Mouse (Mus musculus): ENCODE data around the gene Stard3nl. TPM values are rescaled to one million over a fixed set of nuclear protein-coding genes. Genes with fewer than 3 reads are reported as not detected.
"Not testable (repeated sequence)": the region's sequence is repeated elsewhere in the genome, so short reads cannot be mapped to it uniquely, and the experiment has no call there.

The Stard3nl gene
- polyA plus RNA-seq, 1 experiment from 2014 or later: 177 TPM

GRCm38 (mm10) chr13:19372133-19372729, 23.4 kb downstream of the Stard3nl start:
- 11% methylated on average over 8 of the region's 8 CpGs for WGBS
- H3K36me3 ChIP-seq: peaks cover 64% of the 10 kb centered on the region
- ATAC-seq: 0 out of 2 replicates have a peak, but pooled peaks have one; percentile 50

GRCm38 (mm10) chr13:19368817-19369216, 26.8 kb downstream of the Stard3nl start:
- 90% methylated on average over 6 of the region's 6 CpGs for WGBS
- Histone ChIP-seq H3K4me3 (replicated peaks) (no peak overlapping the region), H3K27ac (no peak overlapping the region), H3K36me3 (peaks cover 66% of the 10 kb centered on the region), H3K4me2 (replicated peaks) (no peak overlapping the region), H3K27me3 (no peaks in the 10 kb centered on the region), H3K4me1 (replicated peaks) (no peaks in the 10 kb centered on the region), H3K9me3 (no peaks in the 10 kb centered on the region), H3K9ac (replicated peaks) (no peak overlapping the region)
- no peak for ATAC-seq

More at GRCm38 (mm10) chr13:19372133-19372729, 23.4 kb downstream of the Stard3nl start:
- H3K4me1 ChIP-seq (replicated peaks): no peaks in the 10 kb centered on the region
- no peak overlapping the region for H3K27ac ChIP-seq
- no peak overlapping the region for H3K4me2 ChIP-seq (replicated peaks)
- no peak overlapping the region for H3K9ac ChIP-seq (replicated peaks)
- no peaks in the 10 kb centered on the region for H3K27me3 ChIP-seq
- no peak overlapping the region for H3K4me3 ChIP-seq (replicated peaks)
- H3K9me3 ChIP-seq: no peaks in the 10 kb centered on the region

- no peak overlapping the region for H3K9ac ChIP-seq (replicated peaks)
- H3K4me3 ChIP-seq (replicated peaks): no peak overlapping the region
- WGBS: 80% methylated on average over 7 of the region's 7 CpGs
- H3K4me1 ChIP-seq (replicated peaks): no peaks in the 10 kb centered on the region
- H3K27me3 ChIP-seq: no peaks in the 10 kb centered on the region
- H3K4me2 ChIP-seq (replicated peaks): no peak overlapping the region
- ATAC-seq: no peak
- H3K36me3 ChIP-seq: peaks cover 69% of the 10 kb centered on the region
- no peaks in the 10 kb centered on the region for H3K9me3 ChIP-seq
- no peak overlapping the region for H3K27ac ChIP-seq
These were observed 28.1 kb downstream of the Stard3nl start for GRCm38 (mm10) chr13:19367536-19367935.

- Histone ChIP-seq H3K36me3 (peaks cover 62% of the 10 kb centered on the region), H3K4me1 (replicated peaks) (no peaks in the 10 kb centered on the region), H3K27ac (no peak overlapping the region), H3K4me2 (replicated peaks) (no peak overlapping the region), H3K9ac (replicated peaks) (no peak overlapping the region), H3K9me3 (no peaks in the 10 kb centered on the region), H3K4me3 (replicated peaks) (no peak overlapping the region), H3K27me3 (no peaks in the 10 kb centered on the region)
- no peak for ATAC-seq
- 79% methylated on average over 2 of the region's 2 CpGs for WGBS
These were observed 28.7 kb downstream of the Stard3nl start for GRCm38 (mm10) chr13:19366866-19367265.

- no peak overlapping the region for H3K4me3 ChIP-seq (replicated peaks)
- H3K4me1 ChIP-seq (replicated peaks): no peaks in the 10 kb centered on the region
- no peak overlapping the region for H3K27ac ChIP-seq
- no peak overlapping the region for H3K4me2 ChIP-seq (replicated peaks)
- no peaks in the 10 kb centered on the region for H3K27me3 ChIP-seq
- no peak overlapping the region for H3K9ac ChIP-seq (replicated peaks)
- no peaks in the 10 kb centered on the region for H3K9me3 ChIP-seq
- peak; percentile 66 for ATAC-seq
- peaks cover 54% of the 10 kb centered on the region for H3K36me3 ChIP-seq
- 38% methylated on average over 4 of the region's 4 CpGs for WGBS
These were observed 30.0 kb downstream of the Stard3nl start for GRCm38 (mm10) chr13:19365596-19365995.

- H3K4me2 ChIP-seq (replicated peaks): no peak overlapping the region
- H3K27me3 ChIP-seq: no peaks in the 10 kb centered on the region
- ATAC-seq: peak; percentile 63; the same call in 1 of the 2 replicates
- H3K9me3 ChIP-seq: no peaks in the 10 kb centered on the region
- no peak overlapping the region for H3K4me3 ChIP-seq (replicated peaks)
- no peaks in the 10 kb centered on the region for H3K4me1 ChIP-seq (replicated peaks)
- H3K9ac ChIP-seq (replicated peaks): no peak overlapping the region
- H3K36me3 ChIP-seq: peaks cover 48% of the 10 kb centered on the region
- no peak overlapping the region for H3K27ac ChIP-seq
- WGBS: 89% methylated on average over 11 of the region's 11 CpGs
These were observed 31.3 kb downstream of the Stard3nl start for GRCm38 (mm10) chr13:19364245-19364772.

- no peaks in the 10 kb centered on the region for H3K27me3 ChIP-seq
- H3K9me3 ChIP-seq: no peaks in the 10 kb centered on the region
- no peak for ATAC-seq
- no peak overlapping the region for H3K9ac ChIP-seq (replicated peaks)
- no peak overlapping the region for H3K27ac ChIP-seq
- H3K36me3 ChIP-seq: peaks cover 52% of the 10 kb centered on the region
- no peaks in the 10 kb centered on the region for H3K4me1 ChIP-seq (replicated peaks)
- 70% methylated on average over 6 of the region's 6 CpGs for WGBS
- H3K4me2 ChIP-seq (replicated peaks): no peak overlapping the region
- H3K4me3 ChIP-seq (replicated peaks): no peak overlapping the region
These were observed 33.2 kb downstream of the Stard3nl start for GRCm38 (mm10) chr13:19362358-19362757.

- Histone ChIP-seq H3K27ac (no peak overlapping the region), H3K27me3 (no peaks in the 10 kb centered on the region), H3K4me2 (replicated peaks) (no peak overlapping the region), H3K36me3 (peaks cover 44% of the 10 kb centered on the region), H3K4me3 (replicated peaks) (no peak overlapping the region), H3K9me3 (no peaks in the 10 kb centered on the region), H3K9ac (replicated peaks) (no peak overlapping the region), H3K4me1 (replicated peaks) (peaks cover 2% of the 10 kb centered on the region)
- WGBS: 79% methylated on average over 5 of the region's 5 CpGs
- ATAC-seq: peak; percentile 13; the same call in 1 of the 2 replicates
These were observed 37.6 kb downstream of the Stard3nl start for GRCm38 (mm10) chr13:19358027-19358426.

GRCm38 (mm10) chr13:19357301-19357700, 38.3 kb downstream of the Stard3nl start:
- no peak overlapping the region for H3K27ac ChIP-seq
- no peak overlapping the region for H3K4me3 ChIP-seq (replicated peaks)
- H3K27me3 ChIP-seq: no peaks in the 10 kb centered on the region
- H3K4me1 ChIP-seq (replicated peaks): peaks cover 5% of the 10 kb centered on the region
- H3K36me3 ChIP-seq: peaks cover 44% of the 10 kb centered on the region
- WGBS: 90% methylated on average over 7 of the region's 7 CpGs
- no peaks in the 10 kb centered on the region for H3K9me3 ChIP-seq
- no peak overlapping the region for H3K4me2 ChIP-seq (replicated peaks)
- H3K9ac ChIP-seq (replicated peaks): no peak overlapping the region
- no peak for ATAC-seq

GRCm38 (mm10) chr13:19356720-19357119, 38.9 kb downstream of the Stard3nl start:
- Histone ChIP-seq H3K4me3 (replicated peaks) (no peak overlapping the region), H3K36me3 (peaks cover 44% of the 10 kb centered on the region), H3K4me2 (replicated peaks) (no peak overlapping the region), H3K4me1 (replicated peaks) (peaks cover 5% of the 10 kb centered on the region), H3K27me3 (no peaks in the 10 kb centered on the region), H3K9me3 (no peaks in the 10 kb centered on the region), H3K9ac (replicated peaks) (no peak overlapping the region), H3K27ac (no peak overlapping the region)
- ATAC-seq: no peak; the same call in 1 of the 2 replicates
- WGBS: 80% methylated on average over 5 of the region's 5 CpGs

GRCm38 (mm10) chr13:19356120-19356519, 39.5 kb downstream of the Stard3nl start:
- peaks cover 44% of the 10 kb centered on the region for H3K36me3 ChIP-seq
- ATAC-seq: no peak
- H3K4me1 ChIP-seq (replicated peaks): peaks cover 5% of the 10 kb centered on the region
- no peak overlapping the region for H3K27ac ChIP-seq
- H3K4me3 ChIP-seq (replicated peaks): no peak overlapping the region
- H3K9me3 ChIP-seq: no peaks in the 10 kb centered on the region
- no peaks in the 10 kb centered on the region for H3K27me3 ChIP-seq
- WGBS: 66% methylated on average over 7 of the region's 7 CpGs
- H3K4me2 ChIP-seq (replicated peaks): no peak overlapping the region
- H3K9ac ChIP-seq (replicated peaks): no peak overlapping the region

- H3K9ac ChIP-seq (replicated peaks): no peak overlapping the region
- 67% methylated on average over 3 of the region's 3 CpGs for WGBS
- H3K4me2 ChIP-seq (replicated peaks): no peak overlapping the region
- H3K27ac ChIP-seq: no peak overlapping the region
- H3K4me1 ChIP-seq (replicated peaks): peaks cover 5% of the 10 kb centered on the region
- no peaks in the 10 kb centered on the region for H3K27me3 ChIP-seq
- no peak overlapping the region for H3K4me3 ChIP-seq (replicated peaks)
- H3K9me3 ChIP-seq: no peaks in the 10 kb centered on the region
- peak; percentile 43; the same call in 1 of the 2 replicates for ATAC-seq
- H3K36me3 ChIP-seq: peaks cover 19% of the 10 kb centered on the region
These were observed 42.8 kb downstream of the Stard3nl start for GRCm38 (mm10) chr13:19352795-19353194.

- ATAC-seq; H3K9ac ChIP-seq (replicated peaks); H3K4me2 ChIP-seq (replicated peaks); H3K36me3 ChIP-seq; H3K27ac ChIP-seq; H3K27me3 ChIP-seq; H3K9me3 ChIP-seq; H3K4me1 ChIP-seq (replicated peaks); H3K4me3 ChIP-seq (replicated peaks): not testable (repeated sequence)
- WGBS: 46% methylated on average over 1 of the region's 1 CpGs
These were observed 55.2 kb downstream of the Stard3nl start for GRCm38 (mm10) chr13:19340356-19340755.

Data from midbrain, embryonic 13.5 days (tissue).